Mouse (Mus musculus) liver, adult 2 months (tissue): ENCODE measurements around the gene Pak3. TPM values are rescaled to one million over a fixed set of nuclear protein-coding genes. Genes with fewer than 3 reads are reported as not detected.

Experiments used
- DNase-seq: peaks from one replicate; pipeline ENCODE4 v3.0.0-alpha.2; 2011; ENCODE audit warnings: low read depth, low spot score; ENCODE audit errors: extremely low read depth
- H3K27ac ChIP-seq: fragments of 200-500 bp; replicated peaks from 2 replicates; pipeline ENCODE4 v1.5.1; 2012; ENCODE audit warnings: low read depth, mild to moderate bottlenecking, control low read depth, inconsistent platforms, low read length; ENCODE audit not compliant: insufficient read depth
- H3K27me3 ChIP-seq: fragments of 200-500 bp; 2 replicates; pipeline ENCODE4 v1.6.1; 2012; ENCODE audit warnings: mild to moderate bottlenecking, moderate library complexity, low read length, inconsistent platforms; ENCODE audit not compliant: control insufficient read depth, insufficient read depth
- H3K36me3 ChIP-seq: fragments of 200-500 bp; 2 replicates; pipeline ENCODE4 v1.6.1; 2012; ENCODE audit warnings: low read length, inconsistent platforms; ENCODE audit not compliant: control insufficient read depth, insufficient read depth
- H3K4me1 ChIP-seq: fragments of 200-500 bp; 2 replicates; pipeline ENCODE4 v1.6.1; 2011; ENCODE audit warnings: low read length; ENCODE audit not compliant: control insufficient read depth, insufficient read depth
- H3K4me3 ChIP-seq: fragments of 200-500 bp; 2 replicates; pipeline ENCODE4 v1.5.1; 2011; ENCODE audit warnings: low read depth, mild to moderate bottlenecking, control low read depth, low read length, moderate library complexity; ENCODE audit not compliant: insufficient read depth
- H3K79me2 ChIP-seq: fragments of 200-500 bp; 2 replicates; pipeline ENCODE4 v1.6.1; 2012; ENCODE audit warnings: inconsistent platforms, mild to moderate bottlenecking, low read length, moderate library complexity; ENCODE audit not compliant: control insufficient read depth, insufficient read depth
- H3K9ac ChIP-seq: fragments of 200-500 bp; 2 replicates; pipeline ENCODE4 v1.6.1; 2012; ENCODE audit warnings: low read depth, mild to moderate bottlenecking, control low read depth, inconsistent platforms, low read length
- CTCF ChIP-seq: fragments of 200-500 bp; IDR thresholded peaks from 2 replicates; pipeline ENCODE4 v1.5.1; 2011; ENCODE audit warnings: low read depth, low read length, control low read depth
- POLR2A ChIP-seq: fragments of 200-500 bp; IDR thresholded peaks from 2 replicates; pipeline ENCODE4 v1.6.1; 2011; ENCODE audit warnings: low read length, control low read depth; ENCODE audit not compliant: insufficient read depth; ENCODE audit errors: extremely low read depth
- WGBS: fragments of 180-500 bp; shearing (Covaris S2); methylation state at CpG from one replicate; pipeline ENCODE4 v1.1.7; 2018; 5-methylcytosine and 5-hydroxymethylcytosine counted together
- polyA plus RNA-seq: library from polyadenylated mRNA; depleted of rRNA; stranded (reverse); fragments of >200 nt; gene quantifications from 2 replicates; pipeline ENCODE4 v1.2.3, GENCODE M21; 2012
- total RNA-seq: library from RNA; depleted of rRNA; stranded (reverse); fragments of >200 nt; gene quantifications from 2 replicates; pipeline ENCODE4 v1.2.3, GENCODE M21; 2014

Gene Pak3
- total and polyA plus RNA-seq, 2 experiments = under 0.01 TPM; not detected in 1

DNA sequence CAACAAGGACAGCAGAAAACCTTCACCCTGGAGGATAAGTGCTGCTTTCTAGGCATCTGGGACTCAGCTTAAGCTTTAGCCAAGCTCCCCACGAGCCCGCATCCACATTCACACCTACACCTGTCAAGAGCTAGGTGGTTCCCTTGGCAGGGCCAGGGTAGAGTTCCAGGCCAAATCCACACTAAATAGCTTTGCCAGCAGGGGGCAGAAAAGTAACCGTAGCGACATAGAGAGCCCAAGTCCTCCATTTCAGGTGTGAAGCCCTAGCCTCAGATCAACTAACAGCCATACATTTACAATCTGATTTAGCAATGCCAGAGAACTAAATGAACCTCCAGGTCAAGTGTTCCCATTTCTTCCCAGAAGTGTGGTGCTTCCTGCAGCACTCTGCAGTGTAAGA, 148.6 kb downstream of the Pak3 start:
- no peak for TF ChIP-seq POLR2A
- no peak for TF ChIP-seq CTCF
- 0 out of 2 replicates have a peak, but pooled peaks cover 4% of the 10 kb centered on the region for H3K27me3 ChIP-seq
- H3K36me3 ChIP-seq = no peaks in the 10 kb centered on the region
- WGBS = 13% methylated on average over 4 of the region's 4 CpGs
- no peak for DNase-seq
- no peak overlapping the region for H3K9ac ChIP-seq
- no peaks in the 10 kb centered on the region for H3K79me2 ChIP-seq
- no peak overlapping the region for H3K27ac ChIP-seq
- H3K4me3 ChIP-seq = no peak overlapping the region
- no peaks in the 10 kb centered on the region for H3K4me1 ChIP-seq

- DNase-seq = peak; percentile 23
These were observed 149.9 kb downstream of the Pak3 start for GRCm38 (mm10) chrX:143668242-143668641.

DNA sequence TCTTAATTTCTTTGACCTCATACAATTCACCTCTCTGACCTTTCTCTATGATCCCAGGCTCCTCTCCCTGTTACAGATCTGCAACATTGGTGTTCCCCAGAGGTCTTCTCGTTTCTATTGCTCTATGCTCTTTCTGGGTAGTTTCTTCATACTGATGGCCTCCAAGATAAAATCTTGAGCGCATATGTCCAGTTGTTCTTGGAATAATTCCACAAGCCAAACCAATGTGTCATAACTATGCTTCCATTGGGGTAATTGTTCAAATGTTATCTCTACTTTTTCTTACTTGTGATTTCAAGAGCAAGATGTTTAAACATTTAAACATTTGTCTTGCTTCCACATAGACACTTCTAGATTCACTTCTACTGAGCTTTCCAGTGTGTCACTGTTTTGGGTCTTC, 160.2 kb downstream of the Pak3 start:
- Histone ChIP-seq H3K4me3 (no peak overlapping the region), H3K4me1 (no peaks in the 10 kb centered on the region), H3K36me3 (no peaks in the 10 kb centered on the region), H3K9ac (no peak overlapping the region), H3K27me3 (no peaks in the 10 kb centered on the region), H3K79me2 (no peaks in the 10 kb centered on the region), H3K27ac (no peak overlapping the region)
- TF ChIP-seq CTCF = no peak
- TF ChIP-seq POLR2A = no peak
- 57% methylated on average over 2 of the region's 2 CpGs for WGBS
- no peak for DNase-seq

More at GRCm38 (mm10) chrX:143668242-143668641, 149.9 kb downstream of the Pak3 start:
- no peak overlapping the region for H3K27ac ChIP-seq
- no peaks in the 10 kb centered on the region for H3K79me2 ChIP-seq
- H3K27me3 ChIP-seq = 0 out of 2 replicates have a peak, but pooled peaks cover 4% of the 10 kb centered on the region
- H3K9ac ChIP-seq = no peak overlapping the region
- H3K4me1 ChIP-seq = no peaks in the 10 kb centered on the region
- no peak for TF ChIP-seq POLR2A
- TF ChIP-seq CTCF = no peak
- 42% methylated on average over 3 of the region's 3 CpGs for whole genome bisulfite sequencing
- no peak overlapping the region for H3K4me3 ChIP-seq
- no peaks in the 10 kb centered on the region for H3K36me3 ChIP-seq

- 61% methylated on average over 1 of the region's 1 CpGs for WGBS
- Histone ChIP-seq H3K9ac (no peak overlapping the region), H3K79me2 (no peaks in the 10 kb centered on the region), H3K4me3 (no peak overlapping the region), H3K4me1 (no peaks in the 10 kb centered on the region), H3K27ac (no peak overlapping the region), H3K27me3 (no peaks in the 10 kb centered on the region), H3K36me3 (no peaks in the 10 kb centered on the region)
- DNase-seq = no peak
- TF ChIP-seq CTCF (no peak), POLR2A (no peak)
These were observed 203.9 kb downstream of the Pak3 start for GRCm38 (mm10) chrX:143722250-143722649.

GRCm38 (mm10) chrX:143725411-143725810, 207.0 kb downstream of the Pak3 start:
- WGBS = 83% methylated on average over 3 of the region's 3 CpGs
- no peaks in the 10 kb centered on the region for H3K27me3 ChIP-seq
- no peak overlapping the region for H3K9ac ChIP-seq
- no peak overlapping the region for H3K4me3 ChIP-seq
- no peaks in the 10 kb centered on the region for H3K79me2 ChIP-seq
- no peak for TF ChIP-seq CTCF
- no peak for TF ChIP-seq POLR2A
- H3K4me1 ChIP-seq = no peaks in the 10 kb centered on the region
- DNase-seq = no peak
- H3K27ac ChIP-seq = no peak overlapping the region
- H3K36me3 ChIP-seq = no peaks in the 10 kb centered on the region

- DNase-seq = peak; percentile 23
- H3K79me2 ChIP-seq = no peaks in the 10 kb centered on the region
These were observed 217.6 kb downstream of the Pak3 start for GRCm38 (mm10) chrX:143736035-143736434.

More at GRCm38 (mm10) chrX:143736035-143736434, 217.6 kb downstream of the Pak3 start:
- H3K4me3 ChIP-seq = no peak overlapping the region
- no peaks in the 10 kb centered on the region for H3K4me1 ChIP-seq
- H3K36me3 ChIP-seq = no peaks in the 10 kb centered on the region
- H3K27ac ChIP-seq = no peak overlapping the region
- no peak for TF ChIP-seq POLR2A
- peak; percentile 34; the same call in 1 of the 2 replicates for TF ChIP-seq CTCF
- H3K27me3 ChIP-seq = no peaks in the 10 kb centered on the region
- no peak overlapping the region for H3K9ac ChIP-seq
- WGBS = 30% methylated on average over 4 of the region's 4 CpGs
